Comparison of ENCODE assay signal across 16 mouse cellular contexts in the genomic region with DNA sequence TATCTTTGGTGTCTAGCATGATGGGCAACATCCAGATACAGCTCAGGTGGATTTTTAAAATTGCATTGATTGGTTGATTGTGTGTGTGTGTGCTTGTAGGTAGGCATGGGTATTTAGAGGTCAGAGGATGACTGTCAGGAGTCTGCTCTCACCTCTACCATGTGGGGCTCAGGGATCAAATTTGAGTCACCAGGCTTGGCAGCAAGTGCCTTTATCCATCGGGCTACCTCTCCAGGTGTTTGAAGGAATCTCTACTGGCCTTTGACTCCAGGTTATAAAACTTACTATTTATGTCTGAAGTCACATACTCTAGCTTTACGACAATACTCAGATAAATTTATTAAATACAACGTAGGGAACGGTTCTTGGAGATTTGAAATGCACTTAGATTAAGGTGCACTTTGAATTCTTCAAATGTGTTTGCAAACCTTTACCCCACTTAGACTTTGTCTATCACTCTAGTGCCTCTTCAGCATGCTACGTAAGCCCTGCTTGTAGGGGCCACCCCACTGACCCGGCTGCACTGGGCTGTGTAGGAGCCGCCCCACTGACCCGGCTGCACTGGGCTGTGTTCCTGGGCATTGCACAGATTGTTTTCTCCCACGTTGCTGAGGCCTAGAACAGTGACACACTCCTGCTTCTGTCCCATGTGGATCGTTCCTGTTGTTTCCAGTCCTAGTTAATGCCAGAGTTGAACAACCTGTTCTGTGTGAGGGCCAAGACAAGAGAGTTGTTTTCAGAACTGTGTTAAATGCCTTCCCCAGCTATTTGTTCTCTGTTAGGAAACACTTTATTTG. TPM values are rescaled to one million over a fixed set of nuclear protein-coding genes. Genes with fewer than 3 reads are reported as not detected.
A peak's percentile ranks its signal among the peaks of the same experiment; 100 is the strongest.
DNase-seq lines count a peak whose midpoint lies in the region; ATAC-seq and TF ChIP-seq lines count a peak whose summit lies in the region.
"Had no signal": no experiment of that assay in that cellular context is flagged by ENCODE, and none has a peak within 500 bp of the region (broad histone marks: within the 10 kb centered on the region; RNA-seq: fewer than 3 reads in every experiment).

No protein-coding gene starts in this region.

- DNase-seq in gastrocnemius, adult 2 months, result peak; percentile 50
- DNase-seq in gastrocnemius, postnatal 10 days, result no peak
- peak; percentile 49 to 55 for DNase-seq in kidney, adult 8-10 months
- peak; percentile 28 to 59 for DNase-seq in kidney, postnatal 4 days
- DNase-seq in lung, postnatal 25 days (ENCODE audit: low spot score), result peak; percentile 76
- DNase-seq in ovary, postnatal 14 days (ENCODE audit: low spot score), result no peak
- DNase-seq in adrenal gland, adult 8-10 months, result no peak
- DNase-seq: cerebellum, postnatal 25 days; gastrocnemius, postnatal 14 days; spleen, adult 18-20 months had no signal

- no peaks in the 10 kb centered on the region for H3K4me1 ChIP-seq in forebrain, embryonic 13.5 days
- H3K4me1 ChIP-seq: embryonic facial prominence, embryonic 13.5 days; limb, embryonic 13.5 days; neural tube, embryonic 13.5 days had no signal

- no peak for ATAC-seq in forebrain, embryonic 13.5 days
- ATAC-seq: forebrain, embryonic 14.5 days had no signal

- 0 out of 2 replicates have a peak overlapping the region, but pooled peaks have one; percentile 3 for H3K4me3 ChIP-seq in gastrocnemius, adult 2 months
- H3K4me3 ChIP-seq in forebrain, embryonic 13.5 days, result no peak overlapping the region
- H3K4me3 ChIP-seq: embryonic facial prominence, embryonic 13.5 days; limb, embryonic 13.5 days; neural tube, embryonic 13.5 days had no signal

- no peak overlapping the region for H3K4me2 ChIP-seq in forebrain, embryonic 13.5 days
- H3K4me2 ChIP-seq: embryonic facial prominence, embryonic 13.5 days; heart, embryonic 11.5 days; limb, embryonic 13.5 days; neural tube, embryonic 13.5 days had no signal

- H3K9ac ChIP-seq in forebrain, embryonic 13.5 days, result no peak overlapping the region
- H3K9ac ChIP-seq: embryonic facial prominence, embryonic 13.5 days; limb, embryonic 13.5 days; neural tube, embryonic 13.5 days had no signal

- H3K9me3 ChIP-seq in forebrain, embryonic 13.5 days (replicated peaks), result no peaks in the 10 kb centered on the region
- H3K9me3 ChIP-seq: embryonic facial prominence, embryonic 13.5 days; limb, embryonic 13.5 days; neural tube, embryonic 13.5 days had no signal

- peaks cover 35% of the 10 kb centered on the region for H3K36me3 ChIP-seq in forebrain, embryonic 13.5 days (ENCODE audit: poor library complexity, severe bottlenecking)

- intact Hi-C loops in gastrocnemius, adult 2 months (cut with DNase I), result no loop called here

- WGBS in forebrain, embryonic 13.5 days, result 89% methylated on average over 10 of the region's 10 CpGs

- H3K27me3 ChIP-seq in forebrain, embryonic 13.5 days, result no peaks in the 10 kb centered on the region
- H3K27me3 ChIP-seq: embryonic facial prominence, embryonic 13.5 days; limb, embryonic 13.5 days; neural tube, embryonic 13.5 days had no signal

- peak overlapping the region; percentile 96 for H3K27ac ChIP-seq in gastrocnemius, adult 2 months
- no peak overlapping the region for H3K27ac ChIP-seq in forebrain, embryonic 13.5 days
- H3K27ac ChIP-seq: embryonic facial prominence, embryonic 13.5 days; limb, embryonic 13.5 days; neural tube, embryonic 13.5 days had no signal

- TF ChIP-seq CTCF in gastrocnemius, adult 2 months (IDR thresholded peaks at IDR 0.05), result no peak

RNA-seq across cellular contexts. Expression of a gene that starts 16.4 kb away (rescaled TPM):
- 10 to 100 TPM; 42.9 to 46.7 TPM for total RNA-seq in gastrocnemius, adult 2 months (2021)
- 10 to 100 TPM; 25.2 to 29.9 TPM for total RNA-seq in gastrocnemius, postnatal 10 days (2021)
- polyA plus RNA-seq in forebrain, embryonic 13.5 days (2015; fragmentation: Nextera tagmentation; extraction: Ambion mirVana), result 21.8 and 22.3 TPM in 2 replicates
- total RNA-seq in adrenal gland, adult 8-10 months (2022), result 10 to 100 TPM; 69.6 to 86.9 (median 75.6) TPM

RNA-seq across cellular contexts. Expression of a gene that starts 28.8 kb away (rescaled TPM):
- total RNA-seq in gastrocnemius, adult 2 months (2021), result 100 to 1,000 TPM in 1 of 2 experiments, 10 to 100 TPM in 1; 90.5 to 140 TPM
- 10 to 100 TPM; 33.3 to 39.3 TPM for total RNA-seq in gastrocnemius, postnatal 10 days (2021)
- polyA plus RNA-seq in forebrain, embryonic 13.5 days (2015; fragmentation: Nextera tagmentation; extraction: Ambion mirVana), result 32.8 and 34.6 TPM in 2 replicates
- total RNA-seq in adrenal gland, adult 8-10 months (2022), result 10 to 100 TPM; 32.0 to 53.7 (median 39.0) TPM

RNA-seq across cellular contexts. Expression of a gene that starts 54.9 kb away (rescaled TPM):
- 10 to 100 TPM; 27.5 to 34.5 TPM for total RNA-seq in gastrocnemius, adult 2 months (2021)
- 10 to 100 TPM; 25.8 to 31.6 TPM for total RNA-seq in gastrocnemius, postnatal 10 days (2021)
- polyA plus RNA-seq in forebrain, embryonic 13.5 days (2015; fragmentation: Nextera tagmentation; extraction: Ambion mirVana), result 65.4 and 67.7 TPM in 2 replicates
- 100 to 1,000 TPM; 101 to 115 (median 106) TPM for total RNA-seq in adrenal gland, adult 8-10 months (2022)

RNA-seq across cellular contexts. Expression of a gene that starts 55.0 kb away (rescaled TPM):
- 1 to 10 TPM; 9.5 TPM for total RNA-seq in gastrocnemius, adult 2 months (2021)
- 1 to 10 TPM; 9.1 to 9.3 TPM for total RNA-seq in gastrocnemius, postnatal 10 days (2021)
- polyA plus RNA-seq in forebrain, embryonic 13.5 days (2015; fragmentation: Nextera tagmentation; extraction: Ambion mirVana), result 24.4 and 27.1 TPM in 2 replicates
- 10 to 100 TPM; 34.0 to 36.4 (median 35.7) TPM for total RNA-seq in adrenal gland, adult 8-10 months (2022)

RNA-seq across cellular contexts. Expression of a gene that starts 55.8 kb away (rescaled TPM):
- 1 to 10 TPM; 2.4 to 2.9 TPM for total RNA-seq in gastrocnemius, adult 2 months (2021)
- total RNA-seq in gastrocnemius, postnatal 10 days (2021), result 1 to 10 TPM; 3.9 to 5.7 TPM
- polyA plus RNA-seq in forebrain, embryonic 13.5 days (2015; fragmentation: Nextera tagmentation; extraction: Ambion mirVana), result 8.3 and 8.9 TPM in 2 replicates
- total RNA-seq in adrenal gland, adult 8-10 months (2022), result 10 to 100 TPM; 14.5 to 19.6 (median 17.4) TPM

Comparison
In these comparisons a context has a peak if more than half of its experiments do, and no peak if none do; other contexts are left out.
1. DNase-seq: peak in gastrocnemius, adult 2 months (single experiment), kidney, adult 8-10 months (2 of 2), kidney, postnatal 4 days (2 of 2) and lung, postnatal 25 days (single experiment); none in gastrocnemius, postnatal 10 days (single experiment), ovary, postnatal 14 days (single experiment) and adrenal gland, adult 8-10 months (single experiment).